Mouse (Mus musculus) liver, postnatal 0 days (tissue): ENCODE measurements at regions not wholly inside any gene's neighbourhood (a gene's known extent, or its start where the extent isn't known, plus 50 kb on each side); places are given as distances from the start of the nearest gene placed in this dataset.

ENCODE experiments used
- CTCF ChIP-seq: sonication (generic); IDR thresholded peaks from 2 replicates; pipeline ENCODE4 v1.5.1; 2016; ENCODE audit warnings: antibody characterized with exemption, low read depth
- EP300 ChIP-seq: IDR thresholded peaks from 2 replicates; pipeline ENCODE4 v1.6.1; 2016; ENCODE audit warnings: antibody characterized with exemption, low read depth, mild to moderate bottlenecking

- TF ChIP-seq CTCF (no peak), EP300 (no peak)
These were observed 167.3 kb downstream of the 1810013L24Rik start for GRCm38 (mm10) chr16:8997250-8997649.
